Mouse (Mus musculus) liver, embryonic 14.5 days (tissue): ENCODE data around the gene Map4k5. TPM values are rescaled to one million over a fixed set of nuclear protein-coding genes. Genes with fewer than 3 reads are reported as not detected.
A peak's percentile ranks its signal among the peaks of the same experiment; 100 is the strongest.

Experiments
- ATAC-seq: fragments of 200-750 bp; cut with Nextera tagmentation; 2 replicates; pipeline ENCODE4 v1.8.0; 2017; ENCODE audit warnings: moderate number of reproducible peaks, mild to moderate bottlenecking, moderate library complexity; ENCODE audit not compliant: insufficient read depth
- DNase-seq, 3 experiments: peaks; one replicate each; pipeline ENCODE4 v3.0.0-alpha.2; 2012 to 2013; ENCODE audit warnings: low read depth in 3 of 3, low spot score in 3 of 3
- H3K27ac ChIP-seq: fragments of 300-500 bp; sonication (generic); 2 replicates; pipeline ENCODE4 v1.5.1; 2014; ENCODE audit warnings: moderate library complexity, mild to moderate bottlenecking, control low read depth, inconsistent platforms
- H3K27me3 ChIP-seq: fragments of 300-500 bp; sonication (generic); 2 replicates; pipeline ENCODE4 v1.6.1; 2014; ENCODE audit warnings: mild to moderate bottlenecking, low read length, moderate library complexity; ENCODE audit not compliant: control insufficient read depth, insufficient read depth
- H3K36me3 ChIP-seq: fragments of 300-500 bp; sonication (generic); replicated peaks from 2 replicates; pipeline ENCODE4 v1.6.1; 2014; ENCODE audit warnings: low read depth; ENCODE audit not compliant: control insufficient read depth, insufficient read depth
- H3K4me1 ChIP-seq, 2 experiments: fragments of 200-500 bp in 1 of 2; fragments of 300-500 bp in 1 of 2; sonication (generic) in 1 of 2; replicated peaks; 2 replicates each; pipeline ENCODE4 v1.6.1; 2012 to 2014; ENCODE audit warnings: antibody characterized with exemption in 1 of 2, inconsistent platforms in 1 of 2, low read length in 1 of 2; ENCODE audit not compliant: control insufficient read depth in 2 of 2, insufficient read depth in 2 of 2
- H3K4me2 ChIP-seq: fragments of 300-500 bp; sonication (generic); 2 replicates; pipeline ENCODE4 v1.6.1; 2014; ENCODE audit warnings: low read depth, mild to moderate bottlenecking, control low read depth, moderate library complexity
- H3K4me3 ChIP-seq, 2 experiments: fragments of 200-500 bp in 1 of 2; fragments of 300-500 bp in 1 of 2; sonication (generic) in 1 of 2; 2 replicates each; pipeline ENCODE4 v1.5.1; 2012 to 2014; ENCODE audit warnings: low read depth in 2 of 2, low read length in 2 of 2, mild to moderate bottlenecking in 2 of 2, control low read depth in 1 of 2, inconsistent platforms in 1 of 2, moderate library complexity in 1 of 2; ENCODE audit not compliant: insufficient read depth in 1 of 2
- H3K9ac ChIP-seq: fragments of 300-500 bp; sonication (generic); replicated peaks from 2 replicates; pipeline ENCODE4 v1.6.1; 2014; ENCODE audit warnings: mild to moderate bottlenecking, control low read depth, moderate library complexity
- H3K9me3 ChIP-seq: fragments of 300-500 bp; sonication (generic); 2 replicates; pipeline ENCODE4 v1.6.1; 2016; ENCODE audit warnings: low read length, mixed read lengths; ENCODE audit not compliant: control insufficient read depth
- CTCF ChIP-seq: IDR thresholded peaks from 2 replicates; pipeline ENCODE4 v1.5.1; 2016; ENCODE audit warnings: antibody characterized with exemption, low read depth, control low read depth
- EP300 ChIP-seq: IDR thresholded peaks from 2 replicates; pipeline ENCODE4 v1.6.1; 2016; ENCODE audit warnings: antibody characterized with exemption, low read depth
- WGBS: fragments of 180-500 bp; shearing (Covaris S2); extraction: QIAGEN DNeasy Blood & Tissue Kit; methylation state at CpG from one replicate; pipeline ENCODE4 v1.1.7; 2014; ENCODE audit not compliant: insufficient replicate concordance; 5-methylcytosine and 5-hydroxymethylcytosine counted together
- polyA plus RNA-seq, 2 experiments: library from polyadenylated mRNA; depleted of rRNA in 1 of 2; stranded (reverse) in 1 of 2; unstranded in 1 of 2; fragments of >200 nt; fragmentation: Nextera tagmentation in 1 of 2; extraction: Ambion mirVana in 1 of 2; gene quantifications; 2 replicates each; pipeline versions ENCODE4 v1.2.1 to v1.2.3; 2012 to 2014

Map4k5 gene
- polyA plus RNA-seq, 2 experiments = 13.6 to 26.9 TPM

DNA sequence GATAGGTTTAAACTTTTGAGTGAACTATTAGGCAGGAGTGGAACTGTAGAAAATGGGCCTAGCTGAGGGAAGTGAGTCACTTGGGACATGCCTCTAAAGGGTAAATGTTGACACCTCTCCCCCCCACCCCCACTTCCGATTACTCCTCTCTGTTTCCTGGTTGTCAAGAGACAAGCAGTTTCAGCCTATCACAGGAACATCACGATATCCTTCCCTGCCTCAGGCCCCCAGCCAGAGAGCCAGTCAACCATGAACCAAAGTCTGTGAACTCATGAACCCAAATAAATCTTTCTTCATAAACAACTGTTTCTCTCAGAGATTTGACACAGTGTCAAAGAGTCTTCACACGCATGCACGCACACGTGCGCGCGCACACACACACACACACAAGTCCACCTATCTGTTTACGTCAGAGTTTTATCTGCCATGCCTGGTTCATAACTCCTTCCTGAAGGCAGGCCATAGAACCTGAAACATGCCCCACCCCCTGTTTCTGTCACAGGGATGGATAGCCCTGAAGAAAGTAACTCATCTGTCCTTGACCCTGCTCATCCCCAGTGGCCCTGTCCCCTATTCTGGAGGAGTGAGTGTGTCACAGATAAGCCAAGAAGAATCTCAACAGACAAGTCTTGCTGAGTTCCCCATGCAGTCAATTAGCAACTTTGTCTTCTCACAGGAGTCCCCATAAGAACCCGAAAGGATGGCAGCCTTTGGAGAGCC lies 126.7 kb downstream of the Map4k5 start:
- Histone ChIP-seq H3K9ac (no peak overlapping the region; the same call in 1 of the 2 replicates), H3K4me2 (no peak overlapping the region), H3K9me3 (no peaks in the 10 kb centered on the region), H3K4me1 (peaks cover 23 to 37% of the 10 kb centered on the region in 2 experiments), H3K36me3 (no peaks in the 10 kb centered on the region), H3K27ac (peak overlapping the region; percentile 25; the same call in 1 of the 2 replicates), H3K4me3 (no peak overlapping the region), H3K27me3 (no peaks in the 10 kb centered on the region)
- DNase-seq (no peak), ATAC-seq (0 out of 2 replicates have a peak, but pooled peaks have one; percentile 29)
- TF ChIP-seq CTCF (no peak), EP300 (no peak)
- 53% methylated on average over 10 of the region's 10 CpGs for WGBS

- no peak overlapping the region; the same call in 1 of the 2 replicates for H3K27ac ChIP-seq
- no peaks in the 10 kb centered on the region for H3K36me3 ChIP-seq
- H3K4me1 ChIP-seq = peaks cover 28 to 45% of the 10 kb centered on the region in 2 experiments
- no peaks in the 10 kb centered on the region for H3K27me3 ChIP-seq
- no peak for TF ChIP-seq CTCF
- TF ChIP-seq EP300 = no peak
- no peak overlapping the region for H3K4me3 ChIP-seq
- no peak overlapping the region for H3K9ac ChIP-seq
- H3K9me3 ChIP-seq = no peaks in the 10 kb centered on the region
- 80% methylated on average over 9 of the region's 9 CpGs for WGBS
- no peak overlapping the region for H3K4me2 ChIP-seq
- no peak for ATAC-seq
- DNase-seq = no peak
Measured at GRCm38 (mm10) chr12:69765543-69765942, 127.5 kb downstream of the Map4k5 start.

DNA sequence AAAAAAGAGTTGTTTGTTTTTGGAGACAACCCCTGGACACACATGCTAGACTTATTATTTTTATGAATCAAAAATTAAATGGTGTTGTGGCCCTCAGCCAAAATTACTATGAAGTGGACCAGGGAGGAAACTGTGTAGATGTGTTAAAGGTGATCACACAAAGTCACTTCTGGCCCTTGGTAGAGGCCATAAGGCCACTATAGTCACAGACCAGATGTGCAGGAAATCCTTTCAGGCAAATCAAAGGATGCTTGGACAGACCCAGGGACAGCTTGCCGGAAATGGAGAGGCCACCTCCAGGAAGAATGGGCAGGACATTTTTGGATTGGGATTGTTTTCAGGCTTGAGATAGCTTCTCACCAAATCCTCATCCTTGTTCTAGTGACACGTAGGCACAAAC lies 131.4 kb downstream of the Map4k5 start:
- peak overlapping the region; percentile 36 for H3K27ac ChIP-seq
- H3K9me3 ChIP-seq = no peaks in the 10 kb centered on the region
- no peaks in the 10 kb centered on the region for H3K27me3 ChIP-seq
- H3K4me2 ChIP-seq = no peak overlapping the region
- H3K9ac ChIP-seq = peak overlapping the region; percentile 16; the same call in 1 of the 2 replicates
- no peaks in the 10 kb centered on the region for H3K36me3 ChIP-seq
- DNase-seq (no peak), ATAC-seq (no peak)
- H3K4me3 ChIP-seq = no peak overlapping the region
- whole genome bisulfite sequencing = 70% methylated on average over 2 of the region's 2 CpGs
- TF ChIP-seq EP300 = no peak
- no peak for TF ChIP-seq CTCF
- H3K4me1 ChIP-seq = peaks cover 48 to 51% of the 10 kb centered on the region in 2 experiments

GRCm38 (mm10) chr12:69760743-69761406 lies 132.1 kb downstream of the Map4k5 start:
- H3K9ac ChIP-seq = peak overlapping the region; percentile 25; the same call in 1 of the 2 replicates
- peaks cover 49 to 51% of the 10 kb centered on the region in 2 experiments for H3K4me1 ChIP-seq

GRCm38 (mm10) chr12:69760014-69760413 lies 133.0 kb downstream of the Map4k5 start:
- Histone ChIP-seq H3K4me3 (peak overlapping the region in 1 of 2 experiments; percentile 16; a peak in 1 of 4 replicates), H3K27ac (peak overlapping the region; percentile 99), H3K9ac (peak overlapping the region; percentile 85), H3K4me1 (peaks cover 51 to 52% of the 10 kb centered on the region in 2 experiments), H3K9me3 (no peaks in the 10 kb centered on the region), H3K36me3 (no peaks in the 10 kb centered on the region), H3K27me3 (no peaks in the 10 kb centered on the region), H3K4me2 (peak overlapping the region; percentile 77)
- TF ChIP-seq CTCF = no peak
- no peak for TF ChIP-seq EP300
- ATAC-seq (no peak), DNase-seq (no peak)
- 40% methylated on average over 6 of the region's 6 CpGs for WGBS

More at GRCm38 (mm10) chr12:69760743-69761406, 132.1 kb downstream of the Map4k5 start:
- 88% methylated on average over 20 of the region's 20 CpGs for WGBS
- Histone ChIP-seq H3K4me2 (no peak overlapping the region), H3K9me3 (no peaks in the 10 kb centered on the region), H3K27me3 (no peaks in the 10 kb centered on the region), H3K4me3 (no peak overlapping the region), H3K27ac (peak overlapping the region; percentile 66), H3K36me3 (no peaks in the 10 kb centered on the region)
- DNase-seq (no peak), ATAC-seq (no peak)
- TF ChIP-seq EP300 = no peak
- TF ChIP-seq CTCF = no peak
